Mouse (Mus musculus) adrenal gland, postnatal 0 days (tissue): Measurements from ENCODE around the gene Golgb1. TPM values are rescaled to one million over a fixed set of nuclear protein-coding genes. Genes with fewer than 3 reads are reported as not detected.

Experiments used
- polyA plus RNA-seq: library from polyadenylated mRNA; unstranded; fragments of >200 nt; fragmentation: Nextera tagmentation; extraction: Ambion mirVana; gene quantifications from 2 replicates; pipeline ENCODE4 v1.2.1, GENCODE M21; 2015

Golgb1 gene
- 83.2 and 140 TPM in 2 replicates for polyA plus RNA-seq

GRCm38 (mm10) chr16:36874583-36875275 is at the start of gene Golgb1, which contains the start of gene Eaf2:
TSS of gene Golgb1 (plus strand) at chr16:36875140.
TSS of gene Eaf2 (minus strand) at chr16:36875003.

GRCm38 (mm10) chr16:36828054-36828786 is 46.7 kb upstream of the Golgb1 start, which contains the start of gene Iqcb1:
TSS of gene Iqcb1 (plus strand) at chr16:36828385.

GRCm38 (mm10) chr16:36934841-36935620 is 60.1 kb downstream of the Golgb1 start, which contains the start of gene Hcls1:
TSS of gene Hcls1 (plus strand) at chr16:36934983.

Other genes with a start within 250 kb of the Golgb1 start
- gene Cd86, start 209.1 kb upstream of the Golgb1 start, polyA plus RNA-seq: 3.1 and 3.8 TPM in 2 replicates
- gene Ildr1, start 181.2 kb upstream of the Golgb1 start, polyA plus RNA-seq: 0.18 TPM in 1 of 2 replicates, not detected in the other
- 1.9 and 2.5 TPM in 2 replicates for gene Slc15a2, start 90.2 kb upstream of the Golgb1 start, polyA plus RNA-seq
- gene Iqcb1, start 46.8 kb upstream of the Golgb1 start, polyA plus RNA-seq: 26.2 and 30.6 TPM in 2 replicates
- 2.1 and 2.3 TPM in 2 replicates for gene Eaf2, start 137 bp upstream of the Golgb1 start, polyA plus RNA-seq
- 7.0 and 9.0 TPM in 2 replicates for gene Hcls1, start 59.8 kb downstream of the Golgb1 start, polyA plus RNA-seq
- 0.08 and 0.28 TPM in 2 replicates for gene Fbxo40, start 115.3 kb downstream of the Golgb1 start, polyA plus RNA-seq
- gene Polq, start 136.6 kb downstream of the Golgb1 start, polyA plus RNA-seq: 2.1 and 2.2 TPM in 2 replicates